Mouse (Mus musculus) liver, adult 10 weeks (tissue): ENCODE data around the gene Mup18. TPM values are rescaled to one million over a fixed set of nuclear protein-coding genes. Genes with fewer than 3 reads are reported as not detected.

Experiments used
- polyA plus RNA-seq: library from polyadenylated mRNA; stranded (reverse); fragments of 350-450 nt; fragmentation: Illumina TruSeq; extraction: RNeasy Lipid Tissue Mini Kit (QIAGEN cat#74804); gene quantifications from one replicate; pipeline ENCODE4 v1.2.3, GENCODE M21; 2014; ENCODE audit warnings: low read depth, low replicate concordance

Mup18 gene
- 288 TPM for polyA plus RNA-seq

GRCm38 (mm10) chr4:61674036-61674435, at the start of gene Mup18:
TSS of gene Mup18 (minus strand) at chr4:61674136.

Other genes with a start within 250 kb of the Mup18 start
- gene Mup15, start 234.4 kb downstream of the Mup18 start, polyA plus RNA-seq: 1,037 TPM
- 254 TPM for gene Mup16, start 154.6 kb downstream of the Mup18 start, polyA plus RNA-seq
- 777 TPM for gene Mup17, start 78.3 kb downstream of the Mup18 start, polyA plus RNA-seq
- 6,264 TPM for gene Mup19, start 108.1 kb upstream of the Mup18 start, polyA plus RNA-seq
- not detected for gene Mup5, start 161.1 kb upstream of the Mup18 start, polyA plus RNA-seq